Mouse (Mus musculus): ENCODE measurements around the gene Ski. TPM values are rescaled to one million over a fixed set of nuclear protein-coding genes. Genes with fewer than 3 reads are reported as not detected.

The Ski gene
- total and polyA plus RNA-seq, 2 experiments from 2014 or later, result 8.8 to 69.8 TPM

DNA sequence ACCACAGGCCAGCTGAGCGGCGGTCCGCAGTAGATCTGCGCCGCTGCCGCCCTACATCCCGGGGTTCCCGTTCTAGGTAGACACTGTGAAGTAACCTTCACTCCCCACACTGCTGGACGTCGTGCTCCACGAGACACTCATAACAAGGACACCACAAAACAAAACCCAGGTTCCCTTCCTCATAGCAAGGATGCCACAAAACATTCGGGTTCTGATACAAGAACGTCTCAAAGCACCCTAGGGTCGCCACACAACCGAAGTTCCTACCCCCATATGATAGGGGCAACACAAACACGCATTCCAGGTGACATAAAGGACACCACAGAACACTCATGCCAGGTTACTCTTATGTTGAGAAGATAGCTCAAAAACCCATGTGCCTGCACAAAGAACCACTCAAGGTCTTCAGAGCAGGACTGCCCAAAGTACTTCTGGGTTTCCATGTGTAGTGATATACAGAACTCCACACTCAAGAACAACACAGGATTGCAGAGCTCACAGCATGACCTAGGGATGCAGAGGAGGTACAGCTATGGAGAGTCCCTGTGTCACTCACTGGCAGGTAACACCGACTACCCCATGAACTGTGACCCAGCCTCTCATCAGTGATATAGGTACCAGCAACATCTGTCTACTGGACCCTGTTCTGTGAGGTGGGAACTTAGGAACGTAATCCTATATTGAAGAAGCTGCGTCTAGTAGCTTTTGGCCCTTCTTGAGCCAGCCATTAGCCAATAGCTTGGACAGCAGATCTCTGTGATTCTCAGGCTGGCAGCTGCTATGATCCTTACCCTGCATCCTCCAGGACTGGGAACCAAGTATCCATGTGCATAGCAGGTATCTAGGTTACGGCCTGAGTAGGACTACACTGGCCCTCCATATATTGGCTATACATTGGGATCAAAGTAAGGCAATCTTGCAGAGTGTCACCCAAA lies 1.5 kb upstream of the Ski start:
- Histone ChIP-seq H3K4me2 (ENCODE audit: low read depth, low read length) (peak overlapping the region; percentile 100), H3K9ac (replicated peaks; ENCODE audit: low read length) (peak overlapping the region; percentile 93), H3K9me3 (ENCODE audit: low read length) (no peaks in the 10 kb centered on the region), H3K4me1 (ENCODE audit: insufficient read depth, low read length) (peaks cover 14% of the 10 kb centered on the region), H3K27me3 (ENCODE audit: insufficient read depth, low read length) (no peaks in the 10 kb centered on the region), H3K27ac (peak overlapping the region; percentile 91), H3K36me3 (ENCODE audit: insufficient read depth, low read length) (no peaks in the 10 kb centered on the region), H3K4me3 (ENCODE audit: low read length) (peak overlapping the region; percentile 83)
- ATAC-seq (no peak), DNase-seq (ENCODE audit: low spot score) (no peak)
- peak; percentile 1 for TF ChIP-seq CTCF (IDR thresholded peaks at IDR 0.05; ENCODE audit: low read depth)
- 32% methylated on average over 20 of the region's 20 CpGs for WGBS

DNA sequence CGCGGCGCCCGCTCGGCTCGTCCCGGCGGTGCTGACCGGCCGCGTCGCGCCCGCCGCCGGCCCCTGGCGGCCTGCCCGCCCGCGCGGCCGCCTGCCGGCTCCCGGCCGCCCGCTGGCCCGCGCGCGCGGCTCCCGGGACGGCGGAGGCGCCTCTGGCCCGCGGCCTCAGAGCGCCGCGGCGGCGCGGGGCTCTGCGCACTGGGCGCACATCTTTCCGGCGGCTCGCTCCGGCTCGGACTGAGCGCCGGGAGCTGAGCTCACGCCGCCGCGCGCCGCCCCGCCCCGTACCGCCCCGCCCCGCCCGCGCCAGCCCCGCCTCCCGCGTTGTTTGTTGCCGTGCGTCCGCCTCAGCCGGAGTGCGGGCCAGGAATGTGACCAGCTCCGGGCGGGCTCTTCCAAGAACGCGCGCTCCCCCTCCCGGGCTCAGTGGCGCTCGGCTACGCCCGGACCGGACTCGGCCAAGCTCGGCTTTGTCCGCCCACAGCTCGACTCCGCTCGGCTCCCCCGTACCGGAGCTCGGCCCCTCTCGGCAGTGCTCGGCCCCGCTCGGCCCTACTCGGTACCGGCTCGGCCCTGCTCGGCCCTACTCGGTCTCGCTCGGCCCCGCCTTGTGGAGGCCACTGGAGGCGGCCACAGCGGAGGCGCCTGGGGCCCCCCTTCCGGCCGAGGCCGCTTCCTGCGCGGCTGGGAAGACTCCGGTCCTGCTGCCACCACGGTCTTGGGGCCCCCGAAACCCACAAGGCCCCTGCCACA lies 625 bp upstream of the Ski start:
- 0 out of 2 replicates have a peak, but pooled peaks have one; percentile 5 for TF ChIP-seq CTCF (IDR thresholded peaks at IDR 0.05; ENCODE audit: low read depth)

GRCm38 (mm10) chr4:155221599-155222551 lies 517 bp downstream of the Ski start:
- 3% methylated on average over 86 of the region's 93 CpGs for WGBS
- H3K9ac ChIP-seq (replicated peaks; ENCODE audit: low read length), result peak overlapping the region; percentile 93
- DNase-seq (ENCODE audit: low spot score), result peak; percentile 89
- no peak for ATAC-seq
- no peaks in the 10 kb centered on the region for H3K9me3 ChIP-seq (ENCODE audit: low read length)
- H3K27ac ChIP-seq, result peak overlapping the region; percentile 91
- no peaks in the 10 kb centered on the region for H3K27me3 ChIP-seq (ENCODE audit: insufficient read depth, low read length)
- peak overlapping the region; percentile 100 for H3K4me2 ChIP-seq (ENCODE audit: low read depth, low read length)
- TF ChIP-seq CTCF (IDR thresholded peaks at IDR 0.05; ENCODE audit: low read depth), result no peak; the same call in none of the 2 replicates
- H3K4me1 ChIP-seq (ENCODE audit: insufficient read depth, low read length), result peaks cover 29% of the 10 kb centered on the region
- peak overlapping the region; percentile 83 for H3K4me3 ChIP-seq (ENCODE audit: low read length)
- H3K36me3 ChIP-seq (ENCODE audit: insufficient read depth, low read length), result no peaks in the 10 kb centered on the region

More for the DNA sequence above, 625 bp upstream of the Ski start:
- Histone ChIP-seq H3K36me3 (ENCODE audit: insufficient read depth, low read length) (no peaks in the 10 kb centered on the region), H3K27me3 (ENCODE audit: insufficient read depth, low read length) (no peaks in the 10 kb centered on the region), H3K4me3 (ENCODE audit: low read length) (peak overlapping the region; percentile 83), H3K4me1 (ENCODE audit: insufficient read depth, low read length) (peaks cover 23% of the 10 kb centered on the region), H3K27ac (peak overlapping the region; percentile 91), H3K4me2 (ENCODE audit: low read depth, low read length) (peak overlapping the region; percentile 100), H3K9ac (replicated peaks; ENCODE audit: low read length) (peak overlapping the region; percentile 93), H3K9me3 (ENCODE audit: low read length) (no peaks in the 10 kb centered on the region)
- 2% methylated on average over 62 of the region's 116 CpGs for WGBS
- DNase-seq (ENCODE audit: low spot score) (peak; percentile 99), ATAC-seq (peak; percentile 100)

DNA sequence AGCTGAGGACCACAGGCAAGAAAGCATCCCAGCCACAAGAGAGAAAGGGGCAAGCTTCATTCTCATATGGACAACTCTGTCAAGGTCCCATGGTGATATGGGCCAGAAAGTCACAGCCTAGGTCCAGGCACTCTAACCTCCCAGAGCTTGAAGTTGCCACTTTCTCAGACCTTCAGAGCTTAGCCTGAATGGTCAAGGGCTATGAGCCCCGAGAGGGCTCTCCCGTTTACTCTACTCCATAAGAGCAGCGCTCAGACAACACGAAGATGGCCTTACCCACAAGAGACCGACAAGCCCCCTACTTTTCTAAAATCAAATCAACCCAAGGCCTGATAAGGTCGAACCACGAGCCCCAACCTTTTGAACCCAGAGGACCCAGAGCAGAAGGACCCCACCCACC lies 1.3 kb downstream of the Ski start:
- H3K9ac ChIP-seq (replicated peaks; ENCODE audit: low read length), result peak overlapping the region; percentile 93
- no peaks in the 10 kb centered on the region for H3K36me3 ChIP-seq (ENCODE audit: insufficient read depth, low read length)
- DNase-seq (ENCODE audit: low spot score), result no peak
- peak overlapping the region; percentile 83 for H3K4me3 ChIP-seq (ENCODE audit: low read length)
- no peak for ATAC-seq
- peaks cover 35% of the 10 kb centered on the region for H3K4me1 ChIP-seq (ENCODE audit: insufficient read depth, low read length)
- no peak for TF ChIP-seq CTCF (IDR thresholded peaks at IDR 0.05; ENCODE audit: low read depth)
- WGBS, result 2% methylated on average over 7 of the region's 7 CpGs
- H3K9me3 ChIP-seq (ENCODE audit: low read length), result no peaks in the 10 kb centered on the region
- peak overlapping the region; percentile 100 for H3K4me2 ChIP-seq (ENCODE audit: low read depth, low read length)
- H3K27ac ChIP-seq, result peak overlapping the region; percentile 91
- no peaks in the 10 kb centered on the region for H3K27me3 ChIP-seq (ENCODE audit: insufficient read depth, low read length)

DNA sequence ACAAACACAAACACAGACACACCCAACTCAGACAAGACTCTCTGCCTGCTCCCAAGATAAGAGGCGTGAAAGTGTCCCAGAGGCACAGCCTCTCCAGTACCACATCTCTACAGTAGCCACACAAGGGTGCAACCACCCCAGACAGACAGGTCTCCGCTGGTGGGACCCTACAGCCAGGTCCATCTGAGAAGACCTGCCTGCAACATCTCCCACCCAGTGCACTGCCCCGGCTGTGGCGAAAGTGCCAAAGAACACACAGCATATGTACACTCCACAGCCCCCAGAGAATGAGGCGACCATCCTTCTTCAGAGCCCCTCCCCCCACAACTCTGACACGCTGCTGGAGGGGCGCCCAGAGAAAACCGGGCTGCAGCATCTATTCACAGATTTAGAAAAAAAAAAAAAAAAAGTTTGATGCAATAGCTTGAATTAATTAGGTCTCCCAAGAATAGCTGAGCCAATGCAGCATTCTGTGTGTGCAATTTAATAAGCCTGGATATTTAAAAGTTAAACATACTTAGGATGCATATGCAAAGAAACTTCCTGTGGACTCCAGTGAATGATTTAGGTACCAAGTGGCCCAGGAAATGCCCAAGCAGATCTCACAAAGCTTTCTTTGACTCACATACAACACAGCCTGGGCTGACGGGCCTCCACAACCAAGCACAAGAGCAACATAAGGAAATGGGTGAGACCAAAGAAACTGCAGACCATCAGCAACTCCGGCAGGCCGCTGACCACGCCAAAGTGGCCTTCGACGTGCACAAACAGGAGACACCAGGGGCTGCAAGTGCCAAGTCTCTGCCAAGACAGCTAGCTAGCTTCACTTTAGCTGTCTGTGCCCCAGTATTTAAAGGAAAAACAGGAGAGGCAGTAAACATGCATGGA lies 1.9 kb downstream of the Ski start:
- Histone ChIP-seq H3K36me3 (ENCODE audit: insufficient read depth, low read length) (no peaks in the 10 kb centered on the region), H3K9me3 (ENCODE audit: low read length) (no peaks in the 10 kb centered on the region), H3K27me3 (ENCODE audit: insufficient read depth, low read length) (no peaks in the 10 kb centered on the region), H3K4me2 (ENCODE audit: low read depth, low read length) (peak overlapping the region; percentile 100), H3K9ac (replicated peaks; ENCODE audit: low read length) (peak overlapping the region; percentile 93), H3K4me1 (ENCODE audit: insufficient read depth, low read length) (peaks cover 41% of the 10 kb centered on the region), H3K4me3 (ENCODE audit: low read length) (peak overlapping the region; percentile 83), H3K27ac (peak overlapping the region; percentile 91)
- ATAC-seq, result no peak
- WGBS, result 1% methylated on average over 14 of the region's 14 CpGs
- peak; percentile 66 for DNase-seq (ENCODE audit: low spot score)
- no peak for TF ChIP-seq CTCF (IDR thresholded peaks at IDR 0.05; ENCODE audit: low read depth)
